Mouse (Mus musculus) MEL (cell line): Measurements from ENCODE around the gene Esyt1. TPM values are rescaled to one million over a fixed set of nuclear protein-coding genes. Genes with fewer than 3 reads are reported as not detected.
A peak's percentile ranks its signal among the peaks of the same experiment; 100 is the strongest.

Experiments used
- DNase-seq: peaks from one replicate; pipeline ENCODE4 v3.0.0; 2011; ENCODE audit warnings: low read depth, low spot score
- H3K27ac ChIP-seq: 2 replicates; pipeline ENCODE4 v1.5.1; 2012; ENCODE audit warnings: low read depth, mild to moderate bottlenecking, control low read depth, low read length, moderate library complexity; ENCODE audit not compliant: control insufficient read depth
- H3K27me3 ChIP-seq, 2 experiments: fragments of 150-350 bp in 1 of 2; sonication (generic) in 1 of 2; 2 replicates each; pipeline ENCODE4 v1.6.1; 2012; ENCODE audit warnings: low read length in 2 of 2, mild to moderate bottlenecking in 2 of 2, improper control_type of control experiment in 1 of 2, moderate library complexity in 1 of 2; ENCODE audit not compliant: insufficient read depth in 2 of 2, control insufficient read depth in 1 of 2
- H3K36me3 ChIP-seq, 2 experiments: 2 replicates each; pipeline ENCODE4 v1.6.1; 2012 to 2014; ENCODE audit warnings: low read length in 2 of 2, improper control_type of control experiment in 1 of 2, inconsistent platforms in 1 of 2, mild to moderate bottlenecking in 1 of 2; ENCODE audit not compliant: insufficient read depth in 2 of 2, control insufficient read depth in 1 of 2
- H3K4me1 ChIP-seq, 2 experiments: fragments of 150-350 bp in 1 of 2; sonication (generic) in 1 of 2; 2 replicates each; pipeline ENCODE4 v1.6.1; 2012; ENCODE audit warnings: low read length in 2 of 2, improper control_type of control experiment in 1 of 2, mild to moderate bottlenecking in 1 of 2; ENCODE audit not compliant: insufficient read depth in 2 of 2, control insufficient read depth in 1 of 2
- H3K4me3 ChIP-seq, 2 experiments: fragments of 150-350 bp in 1 of 2; sonication (generic) in 1 of 2; 2 replicates each; pipeline ENCODE4 v1.5.1; 2012; ENCODE audit warnings: low read depth in 2 of 2, low read length in 2 of 2, mild to moderate bottlenecking in 2 of 2, moderate library complexity in 2 of 2, control low read depth in 1 of 2, improper control_type of control experiment in 1 of 2; ENCODE audit not compliant: control insufficient read depth in 1 of 2, insufficient read depth in 1 of 2
- H3K79me2 ChIP-seq: 2 replicates; pipeline ENCODE4 v1.6.1; 2012; ENCODE audit warnings: mild to moderate bottlenecking, low read length, moderate library complexity; ENCODE audit not compliant: control insufficient read depth, poor library complexity, insufficient read depth
- H3K9ac ChIP-seq: 2 replicates; pipeline ENCODE4 v1.6.1; 2012; ENCODE audit warnings: low read depth, mild to moderate bottlenecking, control low read depth, low read length, moderate library complexity; ENCODE audit not compliant: control insufficient read depth, poor library complexity, severe bottlenecking
- H3K9me3 ChIP-seq: fragments of 150-350 bp; sonication (generic); replicated peaks from 2 replicates; pipeline ENCODE4 v1.6.1; 2012; ENCODE audit warnings: mild to moderate bottlenecking, low read length, improper control_type of control experiment, moderate library complexity; ENCODE audit not compliant: insufficient read depth
- CHD1 ChIP-seq: IDR thresholded peaks from 2 replicates; pipeline ENCODE4 v1.6.1; 2012; ENCODE audit warnings: low read depth, mild to moderate bottlenecking, inconsistent platforms, low read length, improper control_type of control experiment
- CTCF ChIP-seq, 3 experiments: IDR thresholded peaks in 2 of 3; conservative IDR thresholded peaks in 1 of 3; 2 replicates each; pipeline ENCODE4 v1.5.1; 2011 to 2012; ENCODE audit warnings: low read length in 3 of 3, low read depth in 2 of 3, mild to moderate bottlenecking in 2 of 3, improper control_type of control experiment in 1 of 3, inconsistent platforms in 1 of 3, mixed read lengths in 1 of 3, moderate library complexity in 1 of 3; ENCODE audit not compliant: control insufficient read depth in 1 of 3, insufficient read depth in 1 of 3, poor library complexity in 1 of 3, severe bottlenecking in 1 of 3
- E2F4 ChIP-seq: IDR thresholded peaks from 2 replicates; pipeline ENCODE4 v1.6.1; 2011; ENCODE audit warnings: low read depth, low read length, improper control_type of control experiment, borderline replicate concordance
- ELF1 ChIP-seq: IDR thresholded peaks from 2 replicates; pipeline ENCODE4 v1.6.1; 2014; ENCODE audit warnings: low read depth, mild to moderate bottlenecking, inconsistent platforms, low read length, improper control_type of control experiment, moderate library complexity
- EP300 ChIP-seq, 2 experiments: IDR thresholded peaks; 2 replicates each; pipeline ENCODE4 v1.6.1; 2011; ENCODE audit warnings: improper control_type of control experiment in 2 of 2, low read length in 2 of 2, low read depth in 1 of 2, mild to moderate bottlenecking in 1 of 2
- ETS1 ChIP-seq: IDR thresholded peaks from 2 replicates; pipeline ENCODE4 v1.6.1; 2012; ENCODE audit warnings: low read depth, mild to moderate bottlenecking, inconsistent platforms, low read length, improper control_type of control experiment, moderate library complexity
- GABPA ChIP-seq: IDR thresholded peaks from 2 replicates; pipeline ENCODE4 v1.6.1; 2012; ENCODE audit warnings: low read depth, mild to moderate bottlenecking, inconsistent platforms, low read length, improper control_type of control experiment, moderate library complexity
- GATA1 ChIP-seq: IDR thresholded peaks from 2 replicates; pipeline ENCODE4 v1.6.1; 2011; ENCODE audit warnings: low read depth, low read length, improper control_type of control experiment
- KAT2A ChIP-seq: conservative IDR thresholded peaks from 2 replicates; pipeline ENCODE4 v1.6.1; 2012; ENCODE audit warnings: low read depth, low read length, improper control_type of control experiment, inconsistent platforms
- MAFK ChIP-seq: IDR thresholded peaks from 2 replicates; pipeline ENCODE4 v1.6.1; 2011; ENCODE audit warnings: low read depth, mild to moderate bottlenecking, low read length, improper control_type of control experiment, borderline replicate concordance
- MAX ChIP-seq: IDR thresholded peaks from 2 replicates; pipeline ENCODE4 v1.6.1; 2011; ENCODE audit warnings: low read length, improper control_type of control experiment
- MAZ ChIP-seq: IDR thresholded peaks from 2 replicates; pipeline ENCODE4 v1.6.1; 2012; ENCODE audit warnings: low read depth, mild to moderate bottlenecking, inconsistent platforms, low read length, improper control_type of control experiment
- MEF2A ChIP-seq: IDR thresholded peaks from 2 replicates; pipeline ENCODE4 v1.6.1; 2014; ENCODE audit warnings: low read depth, mild to moderate bottlenecking, inconsistent platforms, low read length, improper control_type of control experiment; ENCODE audit not compliant: poor library complexity, insufficient replicate concordance, severe bottlenecking; ENCODE audit errors: extremely low read depth
- MXI1 ChIP-seq: IDR thresholded peaks from 2 replicates; pipeline ENCODE4 v1.6.1; 2011; ENCODE audit warnings: mild to moderate bottlenecking, low read depth, low read length, improper control_type of control experiment
- NRF1 ChIP-seq: IDR thresholded peaks from 2 replicates; pipeline ENCODE4 v1.6.1; 2014; ENCODE audit warnings: low read depth, mild to moderate bottlenecking, inconsistent platforms, low read length, improper control_type of control experiment, moderate library complexity; ENCODE audit not compliant: poor library complexity, insufficient read depth, severe bottlenecking
- POLR2A ChIP-seq, 2 experiments: IDR thresholded peaks; 2 replicates each; pipeline ENCODE4 v1.6.1; 2011 to 2012; ENCODE audit warnings: low read length in 2 of 2, mild to moderate bottlenecking in 2 of 2, control low read depth in 1 of 2, improper control_type of control experiment in 1 of 2, low read depth in 1 of 2, moderate library complexity in 1 of 2; ENCODE audit not compliant: control insufficient read depth in 1 of 2, insufficient read depth in 1 of 2, poor library complexity in 1 of 2
- POLR2AphosphoS2 ChIP-seq: IDR thresholded peaks from 2 replicates; pipeline ENCODE4 v1.6.1; 2011; ENCODE audit warnings: low read length, improper control_type of control experiment
- POLR2AphosphoS5 ChIP-seq: IDR thresholded peaks from 2 replicates; pipeline ENCODE4 v1.6.1; 2012; ENCODE audit warnings: low read depth, borderline replicate concordance, mild to moderate bottlenecking, inconsistent platforms, low read length, moderate library complexity, mixed read lengths
- RAD21 ChIP-seq: IDR thresholded peaks from 2 replicates; pipeline ENCODE4 v1.6.1; 2011; ENCODE audit warnings: mild to moderate bottlenecking, low read depth, low read length, improper control_type of control experiment
- RCOR1 ChIP-seq: IDR thresholded peaks from 2 replicates; pipeline ENCODE4 v1.6.1; 2012; ENCODE audit warnings: low read depth, mild to moderate bottlenecking, inconsistent platforms, low read length, improper control_type of control experiment
- TAL1 ChIP-seq: IDR thresholded peaks from 2 replicates; pipeline ENCODE4 v1.6.1; 2012; ENCODE audit warnings: mild to moderate bottlenecking, inconsistent platforms, low read length, moderate library complexity, mixed read lengths
- TBP ChIP-seq: IDR thresholded peaks from 2 replicates; pipeline ENCODE4 v1.8.0; 2011; ENCODE audit warnings: low read depth, low read length, improper control_type of control experiment
- UBTF ChIP-seq: IDR thresholded peaks from 2 replicates; pipeline ENCODE4 v1.6.1; 2012; ENCODE audit warnings: low read depth, mild to moderate bottlenecking, inconsistent platforms, low read length, improper control_type of control experiment, moderate library complexity, borderline replicate concordance; ENCODE audit not compliant: insufficient read depth
- USF1 ChIP-seq: IDR thresholded peaks from 2 replicates; pipeline ENCODE4 v1.6.1; 2014; ENCODE audit warnings: low read depth, mild to moderate bottlenecking, inconsistent platforms, low read length, improper control_type of control experiment, moderate library complexity
- ZC3H11A ChIP-seq: IDR thresholded peaks from 2 replicates; pipeline ENCODE4 v1.6.1; 2012; ENCODE audit warnings: low read depth, mild to moderate bottlenecking, inconsistent platforms, low read length, improper control_type of control experiment
- ZKSCAN1 ChIP-seq: IDR thresholded peaks from 2 replicates; pipeline ENCODE4 v1.6.1; 2012; ENCODE audit warnings: low read depth, mild to moderate bottlenecking, inconsistent platforms, low read length, improper control_type of control experiment, moderate library complexity
- ZMIZ1 ChIP-seq: IDR thresholded peaks from 2 replicates; pipeline ENCODE4 v1.6.1; 2012; ENCODE audit warnings: low read depth, mild to moderate bottlenecking, inconsistent platforms, low read length, improper control_type of control experiment, moderate library complexity
- polyA plus RNA-seq, 2 experiments: library from polyadenylated mRNA; stranded (reverse) in 1 of 2; unstranded in 1 of 2; fragments of >175 nt in 1 of 2; fragments of >200 nt in 1 of 2; gene quantifications; 2 replicates each; pipeline versions ENCODE4 v1.2.1 to v1.2.4; 2012; ENCODE audit warnings: low replicate concordance in 2 of 2, low read depth in 1 of 2; ENCODE audit not compliant: insufficient read length in 2 of 2, insufficient read depth in 1 of 2, missing spikeins in 1 of 2
- total RNA-seq: library from RNA; depleted of rRNA; stranded (reverse); fragments of 300-350 nt; gene quantifications from 2 replicates; pipeline ENCODE4 v1.2.3, GENCODE M21; 2012

Gene Esyt1
- total and polyA plus RNA-seq, 3 experiments, result 35.1 to 57.0 (median 53.4) TPM

DNA sequence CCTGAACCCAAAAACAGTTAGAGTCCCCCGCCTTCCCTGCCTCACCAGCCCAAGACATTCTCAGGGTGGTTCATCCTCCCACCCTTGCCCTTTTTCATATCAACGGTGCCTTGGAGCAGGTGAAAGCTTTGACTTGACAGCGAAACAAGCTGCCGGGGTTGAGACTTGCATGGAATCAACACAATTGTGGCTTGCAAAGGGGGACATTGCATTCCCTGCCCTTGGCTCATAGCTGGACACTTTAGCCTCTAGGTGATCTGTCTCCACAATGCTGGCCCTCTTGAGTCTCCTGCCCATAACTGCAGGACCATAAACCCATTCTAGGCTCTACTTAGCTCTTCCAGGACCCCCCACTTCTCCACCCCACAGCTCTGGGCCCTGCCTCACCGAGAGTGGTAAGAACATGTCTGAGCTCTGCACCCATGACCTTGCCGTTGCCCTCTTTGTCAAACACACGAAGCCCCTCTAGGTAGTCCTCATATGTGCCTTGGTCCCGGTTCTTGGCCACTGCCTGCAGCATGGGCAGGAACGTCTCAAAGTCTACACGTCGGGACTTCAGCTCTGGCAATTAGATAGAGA, 30.9 kb downstream of the Esyt1 start:
- H3K27ac ChIP-seq, result peak overlapping the region; percentile 77
- TF ChIP-seq GATA1 (no peak), TBP (0 out of 2 replicates have a peak, but pooled peaks have one; percentile 12)
- peak overlapping the region; percentile 86 for H3K9ac ChIP-seq
- peak overlapping the region; percentile 64 to 79 for H3K4me3 ChIP-seq
- peaks cover 8 to 24% of the 10 kb centered on the region in 2 experiments for H3K36me3 ChIP-seq
- no peak for DNase-seq
- H3K9me3 ChIP-seq, result no peaks in the 10 kb centered on the region
- peaks cover 15 to 34% of the 10 kb centered on the region in 2 experiments for H3K4me1 ChIP-seq
- H3K79me2 ChIP-seq, result peaks cover 36% of the 10 kb centered on the region
- no peaks in the 10 kb centered on the region for H3K27me3 ChIP-seq

DNA sequence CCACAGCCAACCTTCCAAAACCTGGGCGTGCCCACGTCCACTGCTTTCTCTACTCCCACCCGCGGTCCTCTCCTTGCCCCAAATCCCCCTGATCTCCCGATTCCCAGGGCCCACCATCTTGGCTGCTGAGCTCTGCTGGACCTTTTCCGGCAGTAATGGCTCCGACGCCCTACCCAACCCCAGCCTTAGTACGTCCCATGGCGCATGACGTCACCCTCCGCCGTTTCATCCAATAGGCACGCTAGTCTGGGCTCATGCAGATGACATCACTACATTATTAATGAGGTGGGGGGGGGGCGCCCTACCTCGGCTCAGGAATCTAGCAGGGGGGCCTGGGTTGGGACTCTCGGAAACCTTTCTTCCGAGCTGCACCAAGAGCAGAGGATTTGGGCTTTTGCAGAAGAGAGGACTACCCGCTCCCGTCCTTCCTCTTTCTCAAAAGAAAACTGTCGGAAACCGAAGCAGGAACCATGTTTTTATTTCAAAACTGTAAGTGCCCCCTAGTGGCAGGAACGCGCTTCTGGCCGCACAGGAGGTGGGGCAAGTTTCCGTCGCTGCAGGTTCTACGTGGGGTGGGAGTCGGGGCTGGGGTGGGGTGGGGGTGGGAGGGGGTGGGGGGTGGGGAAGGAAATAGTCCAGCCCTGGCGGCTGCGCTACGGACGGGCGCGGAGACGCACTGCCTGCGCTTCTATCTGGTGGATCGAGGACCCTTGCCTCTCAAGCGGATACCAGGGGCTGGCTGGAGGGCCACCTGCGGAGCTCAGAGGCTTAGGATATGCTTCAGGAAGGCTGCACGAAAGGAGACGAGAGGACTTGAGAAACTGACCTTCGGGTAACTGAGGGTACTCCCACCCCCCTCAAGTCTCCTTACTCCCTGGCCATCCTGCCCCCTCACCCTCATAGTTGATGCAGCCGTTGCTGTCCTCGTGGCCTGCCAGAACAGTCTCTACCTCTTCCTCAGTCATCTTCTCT, 31.7 kb downstream of the Esyt1 start, which contains the start of gene Myl6:
Gene Myl6 (minus strand): TSS at position 451 of the 972 bp plus-strand sequence.
- peaks cover 36% of the 10 kb centered on the region for H3K79me2 ChIP-seq
- DNase-seq, result peak; percentile 99
- H3K4me3 ChIP-seq, result peak within 1 kb of the TSS; percentile 95 to 99
- peak within 1 kb of the TSS; percentile 95 for H3K9ac ChIP-seq
- no peaks in the 10 kb centered on the region for H3K9me3 ChIP-seq
- H3K36me3 ChIP-seq, result peaks cover 10 to 24% of the 10 kb centered on the region in 2 experiments
- peak within 1 kb of the TSS; percentile 98 for H3K27ac ChIP-seq
- H3K4me1 ChIP-seq, result peaks cover 15 to 34% of the 10 kb centered on the region in 2 experiments
- no peaks in the 10 kb centered on the region for H3K27me3 ChIP-seq
- TF ChIP-seq NRF1 (peak; percentile 40; the same call in 1 of the 2 replicates), RAD21 (no peak; the same call in 1 of the 2 replicates), GABPA (peak; percentile 52), ZKSCAN1 (no peak), KAT2A (peak; percentile 58; the same call in 1 of the 2 replicates), EP300 (IDR thresholded peaks at IDR 0.05; ENCODE audit: low read depth in 1 of 2, low read length in 2 of 2) (peak in 1 of 2 experiments; percentile 12; a peak in 1 of 4 replicates), MXI1 (peak; percentile 78), MEF2A (no peak), ZMIZ1 (peak; percentile 96), POLR2AphosphoS5 (0 out of 2 replicates have a peak, but pooled peaks have one; percentile 38), USF1 (peak; percentile 55; the same call in 1 of the 2 replicates), POLR2AphosphoS2 (peak; percentile 97), ELF1 (peak; percentile 53), MAX (peak; percentile 69), ETS1 (peak; percentile 64; the same call in 1 of the 2 replicates), MAZ (peak; percentile 94), CTCF (IDR thresholded peaks at IDR 0.05 in 2 of 3, conservative IDR thresholded peaks at IDR 0.05 in 1 of 3; ENCODE audit: control insufficient read depth in 1 of 3, insufficient read depth in 1 of 3, low read depth in 2 of 3, low read length in 3 of 3, poor library complexity in 1 of 3, severe bottlenecking in 1 of 3) (peak in 2 of 3 experiments; percentile 70 to 81; a peak in 5 of 6 replicates), POLR2A (IDR thresholded peaks at IDR 0.05; ENCODE audit: control insufficient read depth in 1 of 2, insufficient read depth in 1 of 2, low read depth in 1 of 2, low read length in 2 of 2, poor library complexity in 1 of 2) (peak; percentile 82 to 91), ZC3H11A (peak; percentile 23; the same call in 1 of the 2 replicates), RCOR1 (no peak), TAL1 (no peak), TBP (peak; percentile 77), MAFK (no peak), UBTF (no peak), E2F4 (no peak), CHD1 (peak; percentile 69; the same call in 1 of the 2 replicates)
